Mouse (Mus musculus) liver, postnatal 0 days (tissue): Measurements from ENCODE around the gene Grik4. TPM values are rescaled to one million over a fixed set of nuclear protein-coding genes. Genes with fewer than 3 reads are reported as not detected.

Experiments
- ATAC-seq: fragments of 200-750 bp; cut with Nextera tagmentation; 2 replicates; pipeline ENCODE4 v1.8.0; 2017; ENCODE audit warnings: mild to moderate bottlenecking, moderate library complexity
- DNase-seq: peaks from one replicate; pipeline ENCODE4 v3.0.0-alpha.2; 2016
- H3K27ac ChIP-seq: fragments of 300-500 bp; sonication (generic); 2 replicates; pipeline ENCODE4 v1.5.1; 2014; ENCODE audit warnings: antibody characterized with exemption, moderate library complexity, mild to moderate bottlenecking, low read depth
- H3K27me3 ChIP-seq: fragments of 300-500 bp; sonication (generic); 2 replicates; pipeline ENCODE4 v1.6.1; 2014; ENCODE audit warnings: low read length, control low read depth, mixed read lengths; ENCODE audit not compliant: insufficient read depth
- H3K36me3 ChIP-seq: fragments of 300-500 bp; sonication (generic); replicated peaks from 2 replicates; pipeline ENCODE4 v1.6.1; 2014; ENCODE audit warnings: mild to moderate bottlenecking, control low read depth, low read length, moderate library complexity, mixed read lengths; ENCODE audit not compliant: insufficient read depth
- H3K4me1 ChIP-seq: fragments of 300-500 bp; sonication (generic); 2 replicates; pipeline ENCODE4 v1.6.1; 2014; ENCODE audit warnings: antibody characterized with exemption, mild to moderate bottlenecking, control low read depth; ENCODE audit not compliant: insufficient read depth
- H3K4me2 ChIP-seq: fragments of 300-500 bp; sonication (generic); 2 replicates; pipeline ENCODE4 v1.6.1; 2014; ENCODE audit warnings: low read depth, mild to moderate bottlenecking, low read length, moderate library complexity, mixed read lengths
- H3K4me3 ChIP-seq: fragments of 300-500 bp; sonication (generic); 2 replicates; pipeline ENCODE4 v1.5.1; 2014; ENCODE audit warnings: low read depth, low read length
- H3K9ac ChIP-seq: fragments of 300-500 bp; sonication (generic); replicated peaks from 2 replicates; pipeline ENCODE4 v1.6.1; 2014; ENCODE audit warnings: mild to moderate bottlenecking, moderate library complexity
- H3K9me3 ChIP-seq: fragments of 300-500 bp; sonication (generic); 2 replicates; pipeline ENCODE4 v1.6.1; 2016; ENCODE audit warnings: mild to moderate bottlenecking, control low read depth, low read length, mixed read lengths
- CTCF ChIP-seq: sonication (generic); IDR thresholded peaks from 2 replicates; pipeline ENCODE4 v1.5.1; 2016; ENCODE audit warnings: antibody characterized with exemption, low read depth
- EP300 ChIP-seq: IDR thresholded peaks from 2 replicates; pipeline ENCODE4 v1.6.1; 2016; ENCODE audit warnings: antibody characterized with exemption, low read depth, mild to moderate bottlenecking
- WGBS: fragments of 180-500 bp; shearing (Covaris S2); extraction: QIAGEN DNeasy Blood & Tissue Kit; methylation state at CpG from one replicate; pipeline ENCODE4 v1.1.7; 2014; ENCODE audit not compliant: insufficient replicate concordance; 5-methylcytosine and 5-hydroxymethylcytosine counted together
- polyA plus RNA-seq: library from polyadenylated mRNA; unstranded; fragments of >200 nt; fragmentation: Nextera tagmentation; extraction: Ambion mirVana; gene quantifications from 2 replicates; pipeline ENCODE4 v1.2.1, GENCODE M21; 2015

Gene Grik4
- polyA plus RNA-seq, 1 experiment from 2014 or later, result 0.08 TPM

- ATAC-seq (no peak), DNase-seq (no peak)
- H3K4me2 ChIP-seq, result no peak overlapping the region
- no peaks in the 10 kb centered on the region for H3K36me3 ChIP-seq
- H3K9ac ChIP-seq, result no peak overlapping the region
- H3K9me3 ChIP-seq, result no peaks in the 10 kb centered on the region
- no peak overlapping the region for H3K4me3 ChIP-seq
- 70% methylated on average over 5 of the region's 5 CpGs for WGBS
- no peaks in the 10 kb centered on the region for H3K4me1 ChIP-seq
- H3K27me3 ChIP-seq, result no peaks in the 10 kb centered on the region
- H3K27ac ChIP-seq, result no peak overlapping the region
- TF ChIP-seq EP300 (no peak), CTCF (no peak)
Measured at GRCm38 (mm10) chr9:42686104-42686503, 258.2 kb downstream of the Grik4 start.

- Histone ChIP-seq H3K27me3 (no peaks in the 10 kb centered on the region), H3K27ac (peak overlapping the region; percentile 79; the same call in 1 of the 2 replicates), H3K4me3 (no peak overlapping the region), H3K36me3 (no peaks in the 10 kb centered on the region), H3K4me2 (peak overlapping the region; percentile 65), H3K9me3 (no peaks in the 10 kb centered on the region), H3K9ac (peak overlapping the region; percentile 53), H3K4me1 (peaks cover 13% of the 10 kb centered on the region)
- ATAC-seq (no peak), DNase-seq (no peak)
- 27% methylated on average over 5 of the region's 5 CpGs for WGBS
- no peak for TF ChIP-seq EP300
- no peak for TF ChIP-seq CTCF
Measured at GRCm38 (mm10) chr9:42674017-42674412, 270.3 kb downstream of the Grik4 start.

GRCm38 (mm10) chr9:42673385-42674016 is 270.8 kb downstream of the Grik4 start:
- peak overlapping the region; percentile 65 for H3K4me2 ChIP-seq
- DNase-seq (peak; percentile 61), ATAC-seq (peak; percentile 94)
- H3K27me3 ChIP-seq, result no peaks in the 10 kb centered on the region
- no peaks in the 10 kb centered on the region for H3K9me3 ChIP-seq
- TF ChIP-seq EP300, result no peak
- TF ChIP-seq CTCF, result 0 out of 2 replicates have a peak, but pooled peaks have one; percentile 2
- H3K4me1 ChIP-seq, result peaks cover 13% of the 10 kb centered on the region
- 12% methylated on average over 12 of the region's 12 CpGs for WGBS
- H3K4me3 ChIP-seq, result peak overlapping the region; percentile 19; the same call in 1 of the 2 replicates
- peak overlapping the region; percentile 53 for H3K9ac ChIP-seq
- peak overlapping the region; percentile 79 for H3K27ac ChIP-seq
- no peaks in the 10 kb centered on the region for H3K36me3 ChIP-seq

DNA sequence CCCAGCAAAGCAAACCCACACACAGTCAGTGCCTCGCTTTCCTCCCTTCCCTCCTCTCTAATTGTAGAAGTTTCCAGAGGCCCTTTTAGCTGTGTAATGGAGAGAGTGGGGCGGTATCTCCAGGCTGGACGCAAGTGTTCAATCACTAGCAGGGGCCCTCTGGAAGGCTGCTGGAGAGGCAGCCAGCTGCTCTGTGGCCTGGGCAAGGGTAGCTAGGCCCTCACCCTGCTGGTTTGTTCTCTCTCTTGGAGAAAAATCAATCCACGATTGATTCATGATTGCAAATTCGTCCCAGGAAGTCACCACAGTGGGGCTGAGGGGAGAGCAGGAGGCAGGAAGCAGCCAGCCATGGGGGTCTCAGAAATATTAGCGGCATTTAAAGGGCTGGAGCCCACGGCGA is 271.3 kb downstream of the Grik4 start:
- 31% methylated on average over 8 of the region's 8 CpGs for WGBS
- H3K9ac ChIP-seq, result peak overlapping the region; percentile 53
- no peak overlapping the region for H3K4me3 ChIP-seq
- peak overlapping the region; percentile 65 for H3K4me2 ChIP-seq
- no peaks in the 10 kb centered on the region for H3K27me3 ChIP-seq
- DNase-seq, result no peak
- peak; percentile 68 for ATAC-seq
- H3K4me1 ChIP-seq, result peaks cover 13% of the 10 kb centered on the region
- H3K36me3 ChIP-seq, result no peaks in the 10 kb centered on the region
- H3K27ac ChIP-seq, result peak overlapping the region; percentile 79
- TF ChIP-seq EP300 (no peak), CTCF (no peak)
- no peaks in the 10 kb centered on the region for H3K9me3 ChIP-seq

- Histone ChIP-seq H3K27me3 (no peaks in the 10 kb centered on the region), H3K4me2 (no peak overlapping the region), H3K4me1 (peaks cover 13% of the 10 kb centered on the region), H3K27ac (no peak overlapping the region), H3K4me3 (no peak overlapping the region), H3K9me3 (no peaks in the 10 kb centered on the region), H3K36me3 (no peaks in the 10 kb centered on the region), H3K9ac (no peak overlapping the region)
- no peak for DNase-seq
- 44% methylated on average over 2 of the region's 2 CpGs for WGBS
- no peak for ATAC-seq
- TF ChIP-seq EP300 (no peak), CTCF (no peak)
Measured at GRCm38 (mm10) chr9:42670619-42671018, 273.7 kb downstream of the Grik4 start.

DNA sequence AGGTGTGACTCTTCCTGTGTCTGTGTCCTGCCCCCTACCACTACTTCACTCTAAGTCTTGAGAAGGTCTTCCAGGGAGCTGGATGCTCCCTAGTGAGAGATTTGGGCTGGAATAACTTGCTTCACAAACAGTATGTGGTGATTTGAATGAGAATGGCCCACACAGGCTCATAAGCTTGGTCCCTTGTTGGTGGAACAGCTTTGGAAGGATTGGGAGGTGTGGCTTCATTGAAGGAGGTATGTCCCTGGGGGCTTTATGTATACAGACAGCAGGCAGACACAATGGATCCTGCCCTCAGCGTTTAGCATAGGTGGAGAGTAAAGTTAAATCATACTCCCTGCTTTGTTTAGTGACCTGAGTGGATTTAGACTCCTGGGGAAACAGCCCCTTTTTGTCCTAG is 282.8 kb downstream of the Grik4 start:
- Histone ChIP-seq H3K4me3 (no peak overlapping the region), H3K27me3 (no peaks in the 10 kb centered on the region), H3K9ac (no peak overlapping the region), H3K27ac (no peak overlapping the region), H3K36me3 (no peaks in the 10 kb centered on the region), H3K4me2 (no peak overlapping the region), H3K9me3 (no peaks in the 10 kb centered on the region), H3K4me1 (no peaks in the 10 kb centered on the region)
- TF ChIP-seq CTCF, result no peak
- TF ChIP-seq EP300, result no peak
- DNase-seq (no peak), ATAC-seq (no peak)
- 61% methylated on average over 1 of the region's 1 CpGs for WGBS
